Mouse (Mus musculus): Measurements from ENCODE around the gene Ddx1.

The Ddx1 gene

DNA sequence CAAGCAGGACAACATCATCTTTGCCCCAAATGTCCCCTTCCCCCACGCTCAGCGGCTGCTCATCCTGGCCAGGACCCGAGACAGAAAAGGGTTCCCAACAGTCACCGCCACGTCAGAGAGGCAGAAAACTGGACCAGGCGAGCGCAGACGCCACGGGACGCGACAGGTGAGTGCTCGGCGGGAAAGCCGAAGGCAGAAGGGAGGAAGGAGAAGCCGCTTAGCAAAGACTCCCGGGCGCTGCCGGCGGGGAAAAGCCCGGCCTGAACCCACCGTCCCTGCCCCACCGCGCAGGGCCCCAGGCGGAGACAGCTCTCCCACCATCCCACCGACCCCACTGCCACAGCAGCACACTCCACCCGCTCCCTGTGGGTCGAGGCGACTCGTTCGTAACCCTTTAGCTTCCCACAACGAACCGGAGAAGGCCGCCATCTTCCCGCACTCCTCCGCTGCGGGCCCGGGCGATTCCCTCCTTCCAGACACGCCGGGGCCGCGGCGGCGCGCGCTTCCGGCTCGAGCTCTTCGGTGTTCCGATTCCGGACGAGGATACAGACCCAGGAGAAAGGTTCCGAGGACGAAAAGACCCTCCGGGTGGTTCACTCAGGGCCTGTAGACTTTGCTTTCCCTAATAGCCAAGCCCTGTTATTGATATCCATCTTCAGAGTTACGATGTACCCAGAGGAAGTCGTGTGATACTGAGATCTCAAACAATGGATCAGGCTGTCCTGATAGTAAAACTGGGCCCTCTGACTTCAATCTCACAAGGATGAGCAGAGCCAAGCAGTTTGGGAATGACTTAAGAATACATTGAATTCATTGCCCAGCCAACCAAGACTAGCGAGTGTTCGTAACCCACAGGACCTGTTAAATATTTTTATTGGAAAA, at the start of gene Ddx1:
Gene Ddx1 (minus strand): TSS at position 523 of the 882 bp plus-strand sequence.
- DNase-seq: peak; percentile 84 to 89

DNA sequence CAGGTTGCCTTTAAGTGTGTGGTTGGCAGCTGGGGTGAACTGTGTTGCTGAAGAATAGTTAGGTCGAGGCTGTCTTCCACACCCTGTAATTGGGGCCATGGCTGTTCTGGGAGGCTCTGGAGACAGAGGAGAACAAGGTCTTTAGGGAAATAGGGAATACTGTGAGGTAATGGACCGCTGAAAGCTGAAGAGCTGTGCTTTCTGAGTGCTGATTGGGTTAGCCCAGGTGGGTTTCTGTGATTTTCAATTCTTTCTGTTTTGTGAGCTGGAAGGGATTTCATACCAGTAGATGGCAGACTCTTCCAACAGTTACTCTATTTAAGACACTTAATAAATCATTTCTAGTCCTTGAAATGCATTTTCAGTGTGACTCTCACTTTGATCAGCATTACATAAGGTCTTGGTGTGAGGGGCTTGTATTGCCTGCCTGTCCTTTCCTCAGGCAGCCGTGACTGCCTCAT, 44.4 kb upstream of the Ddx1 start:
- no peak for DNase-seq

GRCm38 (mm10) chr12:13291453-13291852, 42.4 kb upstream of the Ddx1 start:
- no peak for DNase-seq

GRCm38 (mm10) chr12:13269570-13270390, 20.8 kb upstream of the Ddx1 start:
- DNase-seq: peak in 1 of 2 experiments; percentile 10

DNA sequence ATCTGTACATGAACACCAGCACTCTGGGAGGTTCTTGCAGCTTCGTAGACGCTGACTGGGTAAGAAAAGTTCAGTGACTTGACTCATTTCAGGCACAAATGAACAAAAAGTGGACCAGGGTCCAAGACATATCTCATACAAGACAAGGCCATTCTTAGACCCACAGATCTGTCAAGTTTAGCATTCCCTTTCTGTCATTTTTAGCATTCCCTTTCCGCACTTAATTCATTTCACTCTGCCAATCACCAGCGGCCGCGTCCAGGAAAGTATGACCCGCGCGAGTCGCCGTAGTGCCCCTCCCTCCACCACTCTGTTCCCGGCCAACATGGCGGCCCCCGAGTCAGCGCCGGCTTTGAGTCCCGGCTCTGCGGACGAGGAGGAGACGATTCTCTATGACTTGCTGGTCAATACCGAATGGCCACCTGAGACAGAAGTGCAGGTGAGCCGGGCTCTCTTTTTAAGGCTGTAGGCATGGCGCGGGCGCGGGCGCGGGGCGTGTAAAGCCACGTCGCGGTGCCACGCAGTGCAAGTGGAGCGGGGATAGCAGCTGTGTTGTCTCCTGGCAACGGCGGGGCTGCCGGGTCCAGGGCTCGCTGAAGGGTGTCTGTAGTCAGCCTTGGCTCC, 19.9 kb upstream of the Ddx1 start, which contains the start of gene Nbas:
Gene Nbas (plus strand): TSS at position 308 of the 624 bp plus-strand sequence.
- peak; percentile 91 to 93 for DNase-seq

DNA sequence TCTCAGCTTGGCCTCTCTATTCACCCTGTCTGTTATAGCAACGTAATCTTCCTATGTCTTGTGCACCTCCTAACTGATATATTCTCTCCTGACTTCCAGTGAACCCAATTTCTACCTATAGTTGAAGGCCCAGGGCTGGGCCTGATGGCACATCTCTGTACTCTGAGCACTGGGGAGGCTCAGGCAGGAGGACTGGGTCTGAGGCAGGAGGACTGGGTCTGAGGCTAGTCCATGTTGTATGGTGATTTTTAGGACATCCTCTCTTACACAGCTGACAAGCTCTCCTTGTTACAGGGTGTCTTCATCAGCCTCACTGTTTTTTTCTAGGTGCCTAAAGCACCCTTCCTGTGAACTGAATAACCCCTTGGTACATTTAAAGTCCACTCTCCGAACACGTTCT, 19.4 kb upstream of the Ddx1 start:
- no peak for DNase-seq

DNA sequence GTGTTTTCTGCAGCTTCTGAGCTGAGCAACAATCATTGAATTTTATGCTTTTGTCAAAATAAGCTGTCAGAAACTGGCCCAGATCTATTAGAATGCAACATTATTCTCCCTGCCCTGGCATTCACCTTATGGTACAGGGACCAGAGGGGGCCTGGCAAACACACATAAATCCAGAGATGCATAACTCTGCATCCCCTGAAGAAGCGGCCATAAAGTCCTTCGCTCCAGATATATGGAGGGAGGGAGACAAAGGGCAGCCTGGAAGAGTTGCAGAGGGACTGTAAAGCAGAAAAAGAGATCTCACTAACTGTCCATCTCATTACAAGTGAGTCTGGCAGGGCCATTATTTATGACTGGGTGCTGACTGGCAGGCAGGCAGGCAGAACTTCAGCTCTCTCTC, 6.7 kb upstream of the Ddx1 start:
- DNase-seq: no peak

GRCm38 (mm10) chr12:13255068-13255467, 6.1 kb upstream of the Ddx1 start:
- DNase-seq: no peak

GRCm38 (mm10) chr12:13249573-13249919, 533 bp upstream of the Ddx1 start:
- no peak for DNase-seq

DNA sequence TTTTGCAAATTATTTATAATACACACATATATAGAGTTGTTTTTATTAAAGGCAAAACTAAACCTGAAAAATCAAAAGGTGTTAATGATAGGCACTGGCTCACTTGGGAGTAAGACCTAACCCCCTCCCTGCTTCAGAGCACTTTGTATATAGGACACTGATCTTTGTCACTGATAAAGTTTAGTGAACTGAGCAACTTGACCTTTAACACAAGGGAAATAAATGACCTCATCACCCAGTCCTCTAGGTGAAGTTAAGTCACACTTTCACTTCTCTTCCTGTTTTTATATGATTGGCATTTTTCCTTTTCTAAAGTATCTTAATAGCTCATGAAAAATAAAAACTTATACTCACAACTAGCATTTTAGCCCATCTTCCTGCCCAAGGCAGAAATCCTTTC, 6.6 kb downstream of the Ddx1 start:
- no peak for DNase-seq

DNA sequence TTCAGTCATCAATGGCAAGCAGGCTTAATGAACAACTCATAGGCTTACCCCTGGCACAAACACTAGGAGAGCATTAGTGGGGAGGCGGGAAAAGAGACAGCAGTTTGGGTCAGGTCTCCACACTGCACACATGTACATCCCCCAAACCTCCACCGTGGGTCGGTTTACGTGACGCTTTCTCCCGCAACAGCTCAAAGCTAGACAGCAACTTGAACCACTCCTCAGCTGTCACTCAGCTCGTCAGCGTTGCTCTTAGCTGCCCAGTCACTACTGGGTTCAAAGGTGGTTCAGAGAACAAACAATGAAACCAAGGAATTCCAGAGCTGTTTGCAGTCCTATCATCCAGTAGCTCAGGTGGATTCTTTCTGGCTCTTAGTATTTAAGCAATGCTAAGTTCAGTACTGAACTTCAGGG, 30.9 kb downstream of the Ddx1 start:
- no peak for DNase-seq

DNA sequence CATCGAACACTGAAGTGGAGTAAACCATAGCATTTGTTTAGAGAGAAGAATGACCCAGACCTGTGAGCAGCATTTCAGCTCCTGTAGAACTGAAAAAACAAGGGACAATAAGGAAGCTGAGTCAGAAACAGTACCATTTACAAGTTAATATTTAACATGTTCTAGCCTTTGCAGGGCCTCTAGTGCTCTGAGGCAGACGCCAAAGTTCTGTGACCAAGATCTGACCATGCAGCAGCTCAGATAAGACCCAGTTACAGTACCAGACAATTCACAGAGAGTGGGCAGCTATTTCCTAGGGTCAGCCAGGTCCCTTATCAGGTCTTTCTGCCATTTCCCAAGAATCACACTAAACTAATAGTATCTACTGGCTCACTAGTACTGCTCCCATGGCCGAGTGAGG, 31.4 kb downstream of the Ddx1 start:
- DNase-seq: no peak

- no peak for DNase-seq
Measured at GRCm38 (mm10) chr12:13216501-13217103, 32.4 kb downstream of the Ddx1 start.

- peak; percentile 73 to 84 for DNase-seq
Measured at GRCm38 (mm10) chr12:13214345-13215278, 34.4 kb downstream of the Ddx1 start.

DNA sequence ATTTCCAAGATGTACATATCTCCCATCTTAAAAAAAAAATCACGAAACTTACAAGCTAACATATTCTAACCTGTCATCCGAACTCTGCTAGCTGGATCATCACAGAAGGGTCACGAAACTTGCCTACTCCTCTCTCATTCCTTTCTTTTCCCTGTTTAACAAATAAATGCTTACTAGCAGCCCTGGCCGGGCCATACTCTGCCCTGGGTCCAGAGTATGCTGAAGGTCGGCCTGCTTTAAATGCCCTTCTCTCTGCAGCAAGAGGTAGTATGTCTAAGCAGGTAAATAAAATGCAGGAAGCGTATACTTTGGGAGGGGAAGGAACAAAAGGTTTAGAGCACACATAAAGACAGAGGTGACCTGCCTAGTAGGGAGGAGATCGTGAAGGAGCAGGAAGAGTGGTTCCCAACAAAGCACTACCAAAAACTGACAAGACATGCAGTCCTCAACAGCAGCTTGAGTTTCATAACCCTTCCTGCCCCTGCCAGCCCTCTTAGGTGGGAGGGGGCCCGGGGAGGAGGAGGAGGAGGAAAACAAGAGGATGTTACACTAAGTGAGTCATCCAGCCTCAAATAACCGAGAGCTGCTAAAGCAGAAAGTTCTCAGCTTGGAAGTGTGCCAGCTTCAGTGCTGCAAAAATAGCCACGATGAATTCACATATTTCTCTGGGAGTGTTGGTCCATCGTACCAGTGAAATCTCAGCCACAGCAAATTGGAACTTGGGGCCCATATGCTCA, 37.1 kb downstream of the Ddx1 start:
- DNase-seq: no peak

- DNase-seq: no peak
Measured at GRCm38 (mm10) chr12:13209692-13210377, 39.2 kb downstream of the Ddx1 start.

GRCm38 (mm10) chr12:13208983-13209451, 40.0 kb downstream of the Ddx1 start:
- DNase-seq: no peak

DNA sequence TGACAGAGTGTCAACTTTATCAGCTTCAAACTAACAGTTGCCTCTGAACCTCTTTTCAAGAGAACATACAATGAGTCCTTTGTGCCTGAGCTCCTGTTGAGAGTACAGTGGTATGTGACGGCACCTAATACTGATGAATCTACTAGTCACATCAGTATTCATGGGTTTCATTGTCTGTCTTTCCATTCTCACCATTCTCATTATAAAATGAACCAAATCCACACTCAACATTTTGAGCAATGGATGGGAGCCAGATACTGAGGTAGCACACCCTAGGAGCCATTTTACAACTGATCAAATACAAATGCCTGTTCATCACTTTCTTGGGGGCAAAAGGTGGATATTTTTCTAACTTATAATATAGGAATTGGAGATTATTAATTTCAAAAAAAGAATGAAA, 40.5 kb downstream of the Ddx1 start:
- no peak for DNase-seq

DNA sequence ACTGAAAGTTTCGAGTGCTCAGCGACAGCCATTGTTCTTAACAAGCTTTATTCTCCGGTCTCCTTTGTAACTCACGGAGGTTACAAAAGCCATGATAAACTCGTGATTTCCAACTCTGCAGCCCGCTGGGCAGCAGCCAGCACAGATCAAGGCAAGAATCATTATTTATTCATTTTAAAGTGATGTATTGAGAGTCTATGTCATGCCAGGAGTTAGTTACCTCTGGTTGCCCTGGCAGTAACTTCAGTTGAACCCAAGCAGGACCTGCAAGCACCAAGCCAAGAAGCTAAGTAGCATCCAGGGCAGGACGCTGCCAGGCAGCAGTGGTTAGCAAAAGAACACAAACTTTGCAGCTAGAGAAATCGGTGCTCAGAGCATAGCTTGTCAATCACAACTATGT, 41.9 kb downstream of the Ddx1 start:
- no peak for DNase-seq

GRCm38 (mm10) chr12:13205733-13206132, 43.3 kb downstream of the Ddx1 start:
- no peak for DNase-seq

Data from cerebellum, postnatal 36 days (tissue).